Comparison of ENCODE assay signal across 7 mouse cellular contexts in genomic region chr12:15507576-15507975, GRCm38 (mm10).
DNase-seq lines count a peak whose midpoint lies in the region; ATAC-seq and TF ChIP-seq lines count a peak whose summit lies in the region.

No protein-coding gene starts in this region.

- in situ Hi-C loops in Patski (cut with MboI; ENCODE audit: low pct_unique_long_range_greater_than_20kb), result no loop called here

- WGBS in hindbrain, embryonic 14.5 days, result 24% methylated on average over 7 of the region's 7 CpGs

- no peak overlapping the region for H3K27ac ChIP-seq in hindbrain, embryonic 14.5 days

- H3K36me3 ChIP-seq in hindbrain, embryonic 14.5 days (replicated peaks; ENCODE audit: control insufficient read depth, insufficient read depth), result no peaks in the 10 kb centered on the region

- DNase-seq in kidney, postnatal 4 days, result peak; percentile 19 to 20
- no peak for DNase-seq in kidney, adult 11 months
- no peak for DNase-seq in Patski (ENCODE audit: low read depth, low spot score)
- peak; percentile 87 for DNase-seq in hindbrain, embryonic 14.5 days (ENCODE audit: low spot score)
- DNase-seq in retina, adult 2 months (ENCODE audit: low read depth, low spot score), result peak; percentile 18
- DNase-seq in natural killer cell, adult 2 months (ENCODE audit: low spot score in 2 of 2), result no peak
- DNase-seq in gastrocnemius, postnatal 10 days, result no peak

- peak; percentile 51 for TF ChIP-seq CTCF in Patski (IDR thresholded peaks at IDR 0.05)

- no peaks in the 10 kb centered on the region for H3K9me3 ChIP-seq in hindbrain, embryonic 14.5 days (ENCODE audit: control insufficient read depth, low read length)

- no peak overlapping the region for H3K4me3 ChIP-seq in hindbrain, embryonic 14.5 days (replicated peaks; ENCODE audit: low read length)

- H3K27me3 ChIP-seq in Patski, result peaks cover 26% of the 10 kb centered on the region
- H3K27me3 ChIP-seq in hindbrain, embryonic 14.5 days (ENCODE audit: control insufficient read depth, insufficient read depth, low read length), result no peaks in the 10 kb centered on the region

- no peaks in the 10 kb centered on the region for H3K4me1 ChIP-seq in hindbrain, embryonic 14.5 days (replicated peaks; ENCODE audit: control insufficient read depth, insufficient read depth, low read length)

- no peak overlapping the region for H3K9ac ChIP-seq in hindbrain, embryonic 14.5 days

- POLR2A ChIA-PET in Patski (lab: Charles Lee), result no interaction called here

- H3K4me2 ChIP-seq in hindbrain, embryonic 14.5 days (replicated peaks), result no peak overlapping the region

- CTCF ChIA-PET in Patski (lab: Charles Lee), result interaction anchor here (1.0 to 1.3 kb wide), 2 partner anchors 9 to 11 kb away, joined by 3 to 4 read pairs; no protein-coding TSS in a partner anchor

- no peak for ATAC-seq in Patski
- ATAC-seq in hindbrain, embryonic 14.5 days (ENCODE audit: low FRiP score), result peak; percentile 62

Comparison
In these comparisons a context has a peak if more than half of its experiments do, and no peak if none do; other contexts are left out.
1. DNase-seq: peak in kidney, postnatal 4 days (2 of 2), hindbrain, embryonic 14.5 days (single experiment) and retina, adult 2 months (single experiment); none in kidney, adult 11 months (single experiment), Patski (single experiment), natural killer cell, adult 2 months (0 of 2) and gastrocnemius, postnatal 10 days (single experiment).